In genomic region chr7:115750275-115750825, GRCm38 (mm10) we compare ENCODE assay signal across 9 mouse cellular contexts.
DNase-seq lines count a peak whose midpoint lies in the region; ATAC-seq and TF ChIP-seq lines count a peak whose summit lies in the region.
"Had no signal": no experiment of that assay in that cellular context is flagged by ENCODE, and none has a peak within 500 bp of the region (broad histone marks: within the 10 kb centered on the region; RNA-seq: fewer than 3 reads in every experiment).

No protein-coding gene starts in this region.

- H3K9ac ChIP-seq in forebrain, postnatal 0 days: no peak overlapping the region
- no peak overlapping the region for H3K9ac ChIP-seq in kidney, embryonic 15.5 days

- no peaks in the 10 kb centered on the region for H3K9me3 ChIP-seq in forebrain, embryonic 10.5 days
- H3K9me3 ChIP-seq in forebrain, postnatal 0 days (ENCODE audit: low read length): no peaks in the 10 kb centered on the region
- no peaks in the 10 kb centered on the region for H3K9me3 ChIP-seq in kidney, embryonic 15.5 days (replicated peaks)
- H3K9me3 ChIP-seq: G1E had no signal

- H3K27ac ChIP-seq in forebrain, embryonic 10.5 days: peak overlapping the region; percentile 54
- no peak overlapping the region for H3K27ac ChIP-seq in forebrain, postnatal 0 days (ENCODE audit: low read depth, low read length)
- 0 out of 2 replicates have a peak overlapping the region, but pooled peaks have one; percentile 20 for H3K27ac ChIP-seq in kidney, embryonic 15.5 days

- TF ChIP-seq CTCF in forebrain, postnatal 0 days (IDR thresholded peaks at IDR 0.05; ENCODE audit: low read depth): no peak

- no peak overlapping the region for H3K4me2 ChIP-seq in forebrain, postnatal 0 days (ENCODE audit: low read depth)
- peak overlapping the region; percentile 9; the same call in 1 of the 2 replicates for H3K4me2 ChIP-seq in kidney, embryonic 15.5 days

- no peak for DNase-seq in forebrain, embryonic 10.5 days (ENCODE audit: extremely low spot score, low spot score)
- DNase-seq in forebrain, postnatal 0 days: no peak
- DNase-seq in kidney, postnatal 36 days: no peak
- DNase-seq in embryo, embryonic 10.5 days (ENCODE audit: low spot score): peak; percentile 42
- DNase-seq in mesoderm, embryonic 11.5 days (ENCODE audit: low read depth, low spot score): peak; percentile 71
- no peak for DNase-seq in right cerebral cortex, postnatal 25 days
- no peak for DNase-seq in adrenal gland, adult 2 months

- H3K27me3 ChIP-seq in forebrain, embryonic 10.5 days (ENCODE audit: poor library complexity, severe bottlenecking): no peaks in the 10 kb centered on the region
- H3K27me3 ChIP-seq in forebrain, postnatal 0 days (ENCODE audit: insufficient read depth, low read length): no peaks in the 10 kb centered on the region
- no peaks in the 10 kb centered on the region for H3K27me3 ChIP-seq in kidney, embryonic 15.5 days

- 49% methylated on average over 8 of the region's 8 CpGs for whole genome bisulfite sequencing in forebrain, embryonic 10.5 days
- 43% methylated on average over 8 of the region's 8 CpGs for whole genome bisulfite sequencing in forebrain, postnatal 0 days
- WGBS in kidney, embryonic 15.5 days: 30% methylated on average over 8 of the region's 8 CpGs

- H3K36me3 ChIP-seq in forebrain, embryonic 10.5 days (replicated peaks): no peaks in the 10 kb centered on the region
- no peaks in the 10 kb centered on the region for H3K36me3 ChIP-seq in forebrain, postnatal 0 days (ENCODE audit: insufficient read depth)
- no peaks in the 10 kb centered on the region for H3K36me3 ChIP-seq in kidney, embryonic 15.5 days
- H3K36me3 ChIP-seq: G1E had no signal

- ATAC-seq in forebrain, postnatal 0 days: no peak
- ATAC-seq in kidney, embryonic 15.5 days (replicated peaks; ENCODE audit: low FRiP score): peak; percentile 46; the same call in 1 of the 2 replicates

- peaks cover 84% of the 10 kb centered on the region for H3K4me1 ChIP-seq in forebrain, embryonic 10.5 days
- H3K4me1 ChIP-seq in forebrain, postnatal 0 days (ENCODE audit: insufficient read depth): no peaks in the 10 kb centered on the region; the same call in 1 of the 2 replicates
- peaks cover 10% of the 10 kb centered on the region; the same call in 1 of the 2 replicates for H3K4me1 ChIP-seq in kidney, embryonic 15.5 days

- no peak overlapping the region for H3K4me3 ChIP-seq in forebrain, embryonic 10.5 days
- H3K4me3 ChIP-seq in forebrain, postnatal 0 days (ENCODE audit: low read depth, low read length): no peak overlapping the region
- H3K4me3 ChIP-seq in kidney, embryonic 15.5 days (replicated peaks): no peak overlapping the region

Comparison
In these comparisons a context has a peak if more than half of its experiments do, and no peak if none do; other contexts are left out.
1. DNase-seq: peak in embryo, embryonic 10.5 days (single experiment) and mesoderm, embryonic 11.5 days (single experiment); none in forebrain, embryonic 10.5 days (single experiment), forebrain, postnatal 0 days (single experiment), kidney, postnatal 36 days (0 of 2), right cerebral cortex, postnatal 25 days (single experiment) and adrenal gland, adult 2 months (single experiment).